ENCODE assay signal across 26 mouse cellular contexts in the genomic region with DNA sequence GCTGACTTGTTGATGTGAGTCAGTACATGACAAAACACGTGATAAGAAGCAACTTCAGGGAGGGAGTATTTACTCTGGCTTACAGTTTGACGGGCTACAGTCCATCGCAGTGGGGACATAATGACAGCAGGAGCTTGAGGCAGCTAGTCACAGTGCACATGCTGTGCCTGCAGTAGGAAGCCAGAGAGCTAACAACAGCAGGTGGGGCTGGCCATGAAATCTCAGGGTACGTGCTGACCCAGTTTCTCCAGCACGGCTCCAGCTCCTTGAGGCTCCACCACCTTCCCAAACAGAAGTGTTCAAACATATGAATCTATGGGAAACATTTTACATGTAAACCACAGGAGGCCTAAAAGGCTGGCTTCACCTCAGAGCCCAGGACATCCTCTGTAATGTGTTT.
"Had no signal": no experiment of that assay in that cellular context is flagged by ENCODE, and none has a peak within 500 bp of the region (broad histone marks: within the 10 kb centered on the region; RNA-seq: fewer than 3 reads in every experiment).

No protein-coding gene starts in this region.

- H3K9me3 ChIP-seq: heart, embryonic 13.5 days; heart, embryonic 15.5 days; hindbrain, embryonic 10.5 days; hindbrain, embryonic 12.5 days; intestine, embryonic 15.5 days; limb, embryonic 10.5 days; limb, embryonic 12.5 days; liver, embryonic 13.5 days; liver, embryonic 15.5 days had no signal

- H3K4me1 ChIP-seq: heart, embryonic 13.5 days; heart, embryonic 15.5 days; hindbrain, embryonic 10.5 days; hindbrain, embryonic 12.5 days; intestine, embryonic 15.5 days; limb, embryonic 10.5 days; limb, embryonic 12.5 days; liver, embryonic 13.5 days; liver, embryonic 15.5 days had no signal

- ATAC-seq: hindbrain, embryonic 16.5 days; inflammation-experienced regulatory T-cells, adult 6 months; intestine, embryonic 15.5 days; intestine, postnatal 0 days had no signal

- H3K4me3 ChIP-seq: gastrocnemius, adult 2 months; heart, adult 2 months; heart, embryonic 13.5 days; heart, embryonic 15.5 days; hindbrain, embryonic 10.5 days; hindbrain, embryonic 12.5 days; intestine, embryonic 15.5 days; layer of hippocampus, adult 2 months; left cerebral cortex, adult 2 months; limb, embryonic 10.5 days; limb, embryonic 12.5 days; liver, embryonic 13.5 days; liver, embryonic 15.5 days had no signal

- H3K27me3 ChIP-seq: heart, embryonic 13.5 days; heart, embryonic 15.5 days; hindbrain, embryonic 12.5 days; intestine, embryonic 15.5 days; limb, embryonic 12.5 days; liver, embryonic 13.5 days had no signal

- DNase-seq: gastrocnemius, adult 2 months; gastrocnemius, postnatal 10 days; gastrocnemius, postnatal 25 days; heart, adult 2 months; heart, postnatal 14 days; heart, postnatal 36 days; kidney, adult 18-20 months; kidney, adult 8-10 months; kidney, postnatal 10 days; kidney, postnatal 25 days; kidney, postnatal 4 days; liver; liver, embryonic 13.5 days had no signal

- H3K36me3 ChIP-seq: heart, embryonic 13.5 days; heart, embryonic 15.5 days; hindbrain, embryonic 10.5 days; hindbrain, embryonic 12.5 days; intestine, embryonic 15.5 days; limb, embryonic 10.5 days; limb, embryonic 12.5 days; liver, embryonic 13.5 days; liver, embryonic 15.5 days had no signal
